Mouse (Mus musculus): ENCODE measurements around the gene Macrod2. TPM values are rescaled to one million over a fixed set of nuclear protein-coding genes. Genes with fewer than 3 reads are reported as not detected.

Gene Macrod2
- polyA plus RNA-seq, 1 experiment from 2014 or later, result 45.9 TPM

- ATAC-seq (ENCODE audit: low FRiP score) (no peak), DNase-seq (ENCODE audit: low spot score, missing footprints) (no peak)
- Histone ChIP-seq H3K4me2 (no peak overlapping the region), H3K27me3 (ENCODE audit: control insufficient read depth, insufficient read depth, low read length) (no peaks in the 10 kb centered on the region), H3K4me1 (ENCODE audit: control insufficient read depth, insufficient read depth, low read length) (no peaks in the 10 kb centered on the region), H3K9ac (ENCODE audit: low read length) (no peak overlapping the region), H3K9me3 (ENCODE audit: control insufficient read depth, low read length) (no peaks in the 10 kb centered on the region), H3K27ac (ENCODE audit: low read depth, low read length) (no peak overlapping the region), H3K36me3 (ENCODE audit: control insufficient read depth, insufficient read depth, low read length) (no peaks in the 10 kb centered on the region), H3K4me3 (ENCODE audit: low read depth, low read length) (no peak overlapping the region)
- 77% methylated on average over 8 of the region's 8 CpGs for WGBS
Observed at GRCm38 (mm10) chr2:140775448-140776101, 380.5 kb downstream of the Macrod2 start.

- Histone ChIP-seq H3K4me2 (no peak overlapping the region), H3K27me3 (ENCODE audit: control insufficient read depth, insufficient read depth, low read length) (no peaks in the 10 kb centered on the region), H3K9ac (ENCODE audit: low read length) (no peak overlapping the region), H3K36me3 (ENCODE audit: control insufficient read depth, insufficient read depth, low read length) (no peaks in the 10 kb centered on the region), H3K4me3 (ENCODE audit: low read depth, low read length) (no peak overlapping the region), H3K4me1 (ENCODE audit: control insufficient read depth, insufficient read depth, low read length) (no peaks in the 10 kb centered on the region), H3K9me3 (ENCODE audit: control insufficient read depth, low read length) (no peaks in the 10 kb centered on the region), H3K27ac (ENCODE audit: low read depth, low read length) (no peak overlapping the region)
- 91% methylated on average over 13 of the region's 13 CpGs for WGBS
- no peak for DNase-seq (ENCODE audit: low spot score, missing footprints)
- no peak for ATAC-seq (ENCODE audit: low FRiP score)
Observed at GRCm38 (mm10) chr2:140778212-140778611, 383.1 kb downstream of the Macrod2 start.

GRCm38 (mm10) chr2:140783041-140783440, 387.9 kb downstream of the Macrod2 start:
- H3K27ac ChIP-seq (ENCODE audit: low read depth, low read length), result no peak overlapping the region
- no peak overlapping the region for H3K9ac ChIP-seq (ENCODE audit: low read length)
- H3K9me3 ChIP-seq (ENCODE audit: control insufficient read depth, low read length), result no peaks in the 10 kb centered on the region
- H3K4me2 ChIP-seq, result no peak overlapping the region
- H3K4me1 ChIP-seq (ENCODE audit: control insufficient read depth, insufficient read depth, low read length), result no peaks in the 10 kb centered on the region
- ATAC-seq (ENCODE audit: low FRiP score) (no peak), DNase-seq (ENCODE audit: low spot score, missing footprints) (no peak)
- no peak overlapping the region for H3K4me3 ChIP-seq (ENCODE audit: low read depth, low read length)
- H3K27me3 ChIP-seq (ENCODE audit: control insufficient read depth, insufficient read depth, low read length), result no peaks in the 10 kb centered on the region
- 71% methylated on average over 1 of the region's 1 CpGs for WGBS
- H3K36me3 ChIP-seq (ENCODE audit: control insufficient read depth, insufficient read depth, low read length), result no peaks in the 10 kb centered on the region

GRCm38 (mm10) chr2:140784626-140785025, 389.5 kb downstream of the Macrod2 start:
- no peak for DNase-seq (ENCODE audit: low spot score, missing footprints)
- Histone ChIP-seq H3K27me3 (ENCODE audit: control insufficient read depth, insufficient read depth, low read length) (no peaks in the 10 kb centered on the region), H3K4me2 (no peak overlapping the region), H3K4me1 (ENCODE audit: control insufficient read depth, insufficient read depth, low read length) (no peaks in the 10 kb centered on the region), H3K9ac (ENCODE audit: low read length) (no peak overlapping the region), H3K27ac (ENCODE audit: low read depth, low read length) (no peak overlapping the region), H3K9me3 (ENCODE audit: control insufficient read depth, low read length) (no peaks in the 10 kb centered on the region), H3K4me3 (ENCODE audit: low read depth, low read length) (no peak overlapping the region), H3K36me3 (ENCODE audit: control insufficient read depth, insufficient read depth, low read length) (no peaks in the 10 kb centered on the region)
- no peak for ATAC-seq (ENCODE audit: low FRiP score)
- 91% methylated on average over 2 of the region's 2 CpGs for WGBS

GRCm38 (mm10) chr2:140790363-140790762, 395.3 kb downstream of the Macrod2 start:
- ATAC-seq (ENCODE audit: low FRiP score) (no peak), DNase-seq (ENCODE audit: low spot score, missing footprints) (no peak)
- no peaks in the 10 kb centered on the region for H3K9me3 ChIP-seq (ENCODE audit: control insufficient read depth, low read length)
- H3K4me3 ChIP-seq (ENCODE audit: low read depth, low read length), result no peak overlapping the region
- no peaks in the 10 kb centered on the region for H3K4me1 ChIP-seq (ENCODE audit: control insufficient read depth, insufficient read depth, low read length)
- H3K36me3 ChIP-seq (ENCODE audit: control insufficient read depth, insufficient read depth, low read length), result no peaks in the 10 kb centered on the region
- 80% methylated on average over 5 of the region's 5 CpGs for WGBS
- no peaks in the 10 kb centered on the region for H3K27me3 ChIP-seq (ENCODE audit: control insufficient read depth, insufficient read depth, low read length)
- no peak overlapping the region for H3K9ac ChIP-seq (ENCODE audit: low read length)
- no peak overlapping the region for H3K27ac ChIP-seq (ENCODE audit: low read depth, low read length)
- no peak overlapping the region for H3K4me2 ChIP-seq

GRCm38 (mm10) chr2:140793886-140794608, 398.9 kb downstream of the Macrod2 start:
- WGBS, result 86% methylated on average over 4 of the region's 4 CpGs
- H3K4me1 ChIP-seq (ENCODE audit: control insufficient read depth, insufficient read depth, low read length), result no peaks in the 10 kb centered on the region
- ATAC-seq (ENCODE audit: low FRiP score), result no peak
- no peaks in the 10 kb centered on the region for H3K36me3 ChIP-seq (ENCODE audit: control insufficient read depth, insufficient read depth, low read length)
- H3K27ac ChIP-seq (ENCODE audit: low read depth, low read length), result no peak overlapping the region
- H3K4me2 ChIP-seq, result no peak overlapping the region
- DNase-seq (ENCODE audit: low spot score, missing footprints), result no peak
- no peak overlapping the region for H3K9ac ChIP-seq (ENCODE audit: low read length)
- H3K9me3 ChIP-seq (ENCODE audit: control insufficient read depth, low read length), result no peaks in the 10 kb centered on the region
- H3K27me3 ChIP-seq (ENCODE audit: control insufficient read depth, insufficient read depth, low read length), result no peaks in the 10 kb centered on the region
- no peak overlapping the region for H3K4me3 ChIP-seq (ENCODE audit: low read depth, low read length)

GRCm38 (mm10) chr2:140811693-140812092, 416.6 kb downstream of the Macrod2 start:
- WGBS, result 91% methylated on average over 4 of the region's 4 CpGs
- Histone ChIP-seq H3K4me2 (no peak overlapping the region), H3K27me3 (ENCODE audit: control insufficient read depth, insufficient read depth, low read length) (no peaks in the 10 kb centered on the region), H3K9me3 (ENCODE audit: control insufficient read depth, low read length) (no peaks in the 10 kb centered on the region), H3K9ac (ENCODE audit: low read length) (no peak overlapping the region), H3K27ac (ENCODE audit: low read depth, low read length) (no peak overlapping the region), H3K4me3 (ENCODE audit: low read depth, low read length) (no peak overlapping the region), H3K36me3 (ENCODE audit: control insufficient read depth, insufficient read depth, low read length) (no peaks in the 10 kb centered on the region), H3K4me1 (ENCODE audit: control insufficient read depth, insufficient read depth, low read length) (no peaks in the 10 kb centered on the region)
- ATAC-seq (ENCODE audit: low FRiP score) (no peak), DNase-seq (ENCODE audit: low spot score, missing footprints) (no peak)

GRCm38 (mm10) chr2:140819391-140820120, 424.4 kb downstream of the Macrod2 start:
- H3K4me1 ChIP-seq (ENCODE audit: control insufficient read depth, insufficient read depth, low read length), result no peaks in the 10 kb centered on the region
- no peaks in the 10 kb centered on the region for H3K9me3 ChIP-seq (ENCODE audit: control insufficient read depth, low read length)
- H3K27me3 ChIP-seq (ENCODE audit: control insufficient read depth, insufficient read depth, low read length), result no peaks in the 10 kb centered on the region
- DNase-seq (ENCODE audit: low spot score, missing footprints) (no peak), ATAC-seq (ENCODE audit: low FRiP score) (no peak)
- no peak overlapping the region for H3K27ac ChIP-seq (ENCODE audit: low read depth, low read length)
- no peak overlapping the region for H3K9ac ChIP-seq (ENCODE audit: low read length)
- H3K4me3 ChIP-seq (ENCODE audit: low read depth, low read length), result no peak overlapping the region
- no peak overlapping the region for H3K4me2 ChIP-seq
- no peaks in the 10 kb centered on the region for H3K36me3 ChIP-seq (ENCODE audit: control insufficient read depth, insufficient read depth, low read length)
- WGBS, result 67% methylated on average over 2 of the region's 2 CpGs

- Histone ChIP-seq H3K27me3 (ENCODE audit: control insufficient read depth, insufficient read depth, low read length) (no peaks in the 10 kb centered on the region), H3K4me2 (no peak overlapping the region), H3K4me1 (ENCODE audit: control insufficient read depth, insufficient read depth, low read length) (no peaks in the 10 kb centered on the region), H3K4me3 (ENCODE audit: low read depth, low read length) (no peak overlapping the region), H3K9ac (ENCODE audit: low read length) (no peak overlapping the region), H3K9me3 (ENCODE audit: control insufficient read depth, low read length) (no peaks in the 10 kb centered on the region), H3K27ac (ENCODE audit: low read depth, low read length) (no peak overlapping the region), H3K36me3 (ENCODE audit: control insufficient read depth, insufficient read depth, low read length) (no peaks in the 10 kb centered on the region)
- DNase-seq (ENCODE audit: low spot score, missing footprints), result no peak
- 91% methylated on average over 3 of the region's 3 CpGs for WGBS
- no peak for ATAC-seq (ENCODE audit: low FRiP score)
Observed at GRCm38 (mm10) chr2:140822378-140822777, 427.3 kb downstream of the Macrod2 start.
